Mouse (Mus musculus) liver, embryonic 14.5 days (tissue): Measurements from ENCODE around the gene Vmn2r20. TPM values are rescaled to one million over a fixed set of nuclear protein-coding genes. Genes with fewer than 3 reads are reported as not detected.
A peak's percentile ranks its signal among the peaks of the same experiment; 100 is the strongest.

Experiments used
- ATAC-seq: fragments of 200-750 bp; cut with Nextera tagmentation; 2 replicates; pipeline ENCODE4 v1.8.0; 2017; ENCODE audit warnings: moderate number of reproducible peaks, mild to moderate bottlenecking, moderate library complexity; ENCODE audit not compliant: insufficient read depth
- DNase-seq, 3 experiments: peaks; one replicate each; pipeline ENCODE4 v3.0.0-alpha.2; 2012 to 2013; ENCODE audit warnings: low read depth in 3 of 3, low spot score in 3 of 3
- H3K27ac ChIP-seq: fragments of 300-500 bp; sonication (generic); 2 replicates; pipeline ENCODE4 v1.5.1; 2014; ENCODE audit warnings: moderate library complexity, mild to moderate bottlenecking, control low read depth, inconsistent platforms
- H3K27me3 ChIP-seq: fragments of 300-500 bp; sonication (generic); 2 replicates; pipeline ENCODE4 v1.6.1; 2014; ENCODE audit warnings: mild to moderate bottlenecking, low read length, moderate library complexity; ENCODE audit not compliant: control insufficient read depth, insufficient read depth
- H3K36me3 ChIP-seq: fragments of 300-500 bp; sonication (generic); replicated peaks from 2 replicates; pipeline ENCODE4 v1.6.1; 2014; ENCODE audit warnings: low read depth; ENCODE audit not compliant: control insufficient read depth, insufficient read depth
- H3K4me1 ChIP-seq, 2 experiments: fragments of 200-500 bp in 1 of 2; fragments of 300-500 bp in 1 of 2; sonication (generic) in 1 of 2; replicated peaks; 2 replicates each; pipeline ENCODE4 v1.6.1; 2012 to 2014; ENCODE audit warnings: antibody characterized with exemption in 1 of 2, inconsistent platforms in 1 of 2, low read length in 1 of 2; ENCODE audit not compliant: control insufficient read depth in 2 of 2, insufficient read depth in 2 of 2
- H3K4me2 ChIP-seq: fragments of 300-500 bp; sonication (generic); 2 replicates; pipeline ENCODE4 v1.6.1; 2014; ENCODE audit warnings: low read depth, mild to moderate bottlenecking, control low read depth, moderate library complexity
- H3K4me3 ChIP-seq, 2 experiments: fragments of 200-500 bp in 1 of 2; fragments of 300-500 bp in 1 of 2; sonication (generic) in 1 of 2; 2 replicates each; pipeline ENCODE4 v1.5.1; 2012 to 2014; ENCODE audit warnings: low read depth in 2 of 2, low read length in 2 of 2, mild to moderate bottlenecking in 2 of 2, control low read depth in 1 of 2, inconsistent platforms in 1 of 2, moderate library complexity in 1 of 2; ENCODE audit not compliant: insufficient read depth in 1 of 2
- H3K9ac ChIP-seq: fragments of 300-500 bp; sonication (generic); replicated peaks from 2 replicates; pipeline ENCODE4 v1.6.1; 2014; ENCODE audit warnings: mild to moderate bottlenecking, control low read depth, moderate library complexity
- H3K9me3 ChIP-seq: fragments of 300-500 bp; sonication (generic); 2 replicates; pipeline ENCODE4 v1.6.1; 2016; ENCODE audit warnings: low read length, mixed read lengths; ENCODE audit not compliant: control insufficient read depth
- CTCF ChIP-seq: IDR thresholded peaks from 2 replicates; pipeline ENCODE4 v1.5.1; 2016; ENCODE audit warnings: antibody characterized with exemption, low read depth, control low read depth
- EP300 ChIP-seq: IDR thresholded peaks from 2 replicates; pipeline ENCODE4 v1.6.1; 2016; ENCODE audit warnings: antibody characterized with exemption, low read depth
- WGBS: fragments of 180-500 bp; shearing (Covaris S2); extraction: QIAGEN DNeasy Blood & Tissue Kit; methylation state at CpG from one replicate; pipeline ENCODE4 v1.1.7; 2014; ENCODE audit not compliant: insufficient replicate concordance; 5-methylcytosine and 5-hydroxymethylcytosine counted together
- polyA plus RNA-seq, 2 experiments: library from polyadenylated mRNA; depleted of rRNA in 1 of 2; stranded (reverse) in 1 of 2; unstranded in 1 of 2; fragments of >200 nt; fragmentation: Nextera tagmentation in 1 of 2; extraction: Ambion mirVana in 1 of 2; gene quantifications; 2 replicates each; pipeline versions ENCODE4 v1.2.1 to v1.2.3; 2012 to 2014

Vmn2r20 gene
- polyA plus RNA-seq, 2 experiments, result not detected

- ATAC-seq (peak; percentile 52; the same call in 1 of the 2 replicates), DNase-seq (peak in 2 of 3 experiments; percentile 3 to 7)
- Histone ChIP-seq H3K4me3 (no peak overlapping the region), H3K36me3 (no peaks in the 10 kb centered on the region), H3K4me1 (no peaks in the 10 kb centered on the region), H3K9me3 (no peaks in the 10 kb centered on the region), H3K9ac (no peak overlapping the region), H3K4me2 (no peak overlapping the region), H3K27ac (no peak overlapping the region), H3K27me3 (no peaks in the 10 kb centered on the region)
- TF ChIP-seq CTCF, result peak; percentile 52
- TF ChIP-seq EP300, result no peak
These were observed 77.8 kb downstream of the Vmn2r20 start for GRCm38 (mm10) chr6:123340093-123340492.

GRCm38 (mm10) chr6:123332503-123332902, 85.4 kb downstream of the Vmn2r20 start:
- WGBS, result 40% methylated on average over 2 of the region's 2 CpGs
- DNase-seq (no peak), ATAC-seq (no peak)
- no peaks in the 10 kb centered on the region for H3K4me1 ChIP-seq
- no peaks in the 10 kb centered on the region for H3K9me3 ChIP-seq
- TF ChIP-seq CTCF (no peak), EP300 (no peak)
- no peaks in the 10 kb centered on the region for H3K27me3 ChIP-seq
- H3K4me2 ChIP-seq, result no peak overlapping the region
- no peak overlapping the region for H3K27ac ChIP-seq
- H3K36me3 ChIP-seq, result no peaks in the 10 kb centered on the region
- no peak overlapping the region for H3K4me3 ChIP-seq
- H3K9ac ChIP-seq, result no peak overlapping the region

Other genes with a start within 250 kb of the Vmn2r20 start
- gene Clec4b2, start 245.2 kb downstream of the Vmn2r20 start, polyA plus RNA-seq (2012; rRNA removed), result 0.04 and 0.08 TPM in 2 replicates
- 0.11 TPM in 1 of 2 replicates, not detected in the other for gene Clec4b2, start 245.2 kb downstream of the Vmn2r20 start, polyA plus RNA-seq (2014; fragmentation: Nextera tagmentation; extraction: Ambion mirVana)
- 4.2 and 6.0 TPM in 2 replicates for gene Clec4n, start 188.3 kb downstream of the Vmn2r20 start, polyA plus RNA-seq (2012; rRNA removed)
- 12.0 and 14.2 TPM in 2 replicates for gene Clec4n, start 188.3 kb downstream of the Vmn2r20 start, polyA plus RNA-seq (2014; fragmentation: Nextera tagmentation; extraction: Ambion mirVana)
- 0.37 and 0.59 TPM in 2 replicates for gene Clec4d, start 156.0 kb downstream of the Vmn2r20 start, polyA plus RNA-seq (2012; rRNA removed)
- gene Clec4d, start 156.0 kb downstream of the Vmn2r20 start, polyA plus RNA-seq (2014; fragmentation: Nextera tagmentation; extraction: Ambion mirVana), result 0.81 and 0.92 TPM in 2 replicates
- 0.39 and 0.52 TPM in 2 replicates for gene Clec4e, start 128.2 kb downstream of the Vmn2r20 start, polyA plus RNA-seq (2012; rRNA removed)
- 0.85 and 1.7 TPM in 2 replicates for gene Clec4e, start 128.2 kb downstream of the Vmn2r20 start, polyA plus RNA-seq (2014; fragmentation: Nextera tagmentation; extraction: Ambion mirVana)
- gene Vmn2r19, start 109.8 kb downstream of the Vmn2r20 start, polyA plus RNA-seq (2012; rRNA removed), result not detected in 2 replicates
- not detected in 2 replicates for gene Vmn2r19, start 109.8 kb downstream of the Vmn2r20 start, polyA plus RNA-seq (2014; fragmentation: Nextera tagmentation; extraction: Ambion mirVana)
- not detected in 2 replicates for gene Vmn2r21, start 115.3 kb upstream of the Vmn2r20 start, polyA plus RNA-seq (2012; rRNA removed)
- gene Vmn2r21, start 115.3 kb upstream of the Vmn2r20 start, polyA plus RNA-seq (2014; fragmentation: Nextera tagmentation; extraction: Ambion mirVana), result not detected in 2 replicates
- gene Vmn2r22, start 232.6 kb upstream of the Vmn2r20 start, polyA plus RNA-seq (2012; rRNA removed), result not detected in 2 replicates
- not detected in 2 replicates for gene Vmn2r22, start 232.6 kb upstream of the Vmn2r20 start, polyA plus RNA-seq (2014; fragmentation: Nextera tagmentation; extraction: Ambion mirVana)